Mouse (Mus musculus): ENCODE measurements around the gene Tpgs1. TPM values are rescaled to one million over a fixed set of nuclear protein-coding genes. Genes with fewer than 3 reads are reported as not detected.

The Tpgs1 gene
- polyA plus RNA-seq, 1 experiment: 12.2 TPM

- Histone ChIP-seq H3K4me3 (replicated peaks; ENCODE audit: control insufficient read depth, low read depth, low read length) (no peak within 1 kb of the TSS), H3K4me1 (ENCODE audit: control insufficient read depth, insufficient read depth, low read length) (no peaks in the 10 kb centered on the region)
Observed at GRCm38 (mm10) chr10:79637128-79638110, 31.8 kb upstream of the Tpgs1 start, which contains the start of gene Shc2. Gene Shc2, minus strand, starts transcription at chr10:79637918.

GRCm38 (mm10) chr10:79638486-79639204, 30.5 kb upstream of the Tpgs1 start:
- Histone ChIP-seq H3K4me1 (ENCODE audit: control insufficient read depth, insufficient read depth, low read length) (no peaks in the 10 kb centered on the region), H3K27ac (ENCODE audit: control insufficient read depth, insufficient read depth, low read depth, low read length, poor library complexity) (no peak overlapping the region), H3K4me3 (replicated peaks; ENCODE audit: control insufficient read depth, low read depth, low read length) (no peak overlapping the region)
- TF ChIP-seq CTCF (IDR thresholded peaks at IDR 0.05; ENCODE audit: control insufficient read depth, insufficient read depth, low read length): no peak
- TF ChIP-seq POLR2A (IDR thresholded peaks at IDR 0.05; ENCODE audit: borderline replicate concordance, control insufficient read depth, low read depth, low read length): no peak
- WGBS: 13% methylated on average over 23 of the region's 23 CpGs

More at GRCm38 (mm10) chr10:79637128-79638110, 31.8 kb upstream of the Tpgs1 start, which contains the start of gene Shc2:
- WGBS: 2% methylated on average over 116 of the region's 116 CpGs
- TF ChIP-seq CTCF (IDR thresholded peaks at IDR 0.05; ENCODE audit: control insufficient read depth, insufficient read depth, low read length) (no peak), POLR2A (IDR thresholded peaks at IDR 0.05; ENCODE audit: borderline replicate concordance, control insufficient read depth, low read depth, low read length) (no peak)
- H3K27ac ChIP-seq (ENCODE audit: control insufficient read depth, insufficient read depth, low read depth, low read length, poor library complexity): no peak within 1 kb of the TSS

GRCm38 (mm10) chr10:79645711-79646110, 23.5 kb upstream of the Tpgs1 start, which contains the start of gene Odf3l2:
Gene Odf3l2, minus strand, starts transcription at chr10:79645738.
- H3K4me1 ChIP-seq (ENCODE audit: control insufficient read depth, insufficient read depth, low read length): no peaks in the 10 kb centered on the region
- 74% methylated on average over 8 of the region's 8 CpGs for WGBS
- TF ChIP-seq POLR2A (IDR thresholded peaks at IDR 0.05; ENCODE audit: borderline replicate concordance, control insufficient read depth, low read depth, low read length) (no peak), CTCF (IDR thresholded peaks at IDR 0.05; ENCODE audit: control insufficient read depth, insufficient read depth, low read length) (no peak)
- no peak within 1 kb of the TSS for H3K27ac ChIP-seq (ENCODE audit: control insufficient read depth, insufficient read depth, low read depth, low read length, poor library complexity)
- H3K4me3 ChIP-seq (replicated peaks; ENCODE audit: control insufficient read depth, low read depth, low read length): no peak within 1 kb of the TSS

- TF ChIP-seq POLR2A (IDR thresholded peaks at IDR 0.05; ENCODE audit: borderline replicate concordance, control insufficient read depth, low read depth, low read length) (no peak), CTCF (IDR thresholded peaks at IDR 0.05; ENCODE audit: control insufficient read depth, insufficient read depth, low read length) (peak; percentile 91)
- Histone ChIP-seq H3K4me3 (replicated peaks; ENCODE audit: control insufficient read depth, low read depth, low read length) (no peak overlapping the region), H3K27ac (ENCODE audit: control insufficient read depth, insufficient read depth, low read depth, low read length, poor library complexity) (no peak overlapping the region), H3K4me1 (ENCODE audit: control insufficient read depth, insufficient read depth, low read length) (no peaks in the 10 kb centered on the region)
- 23% methylated on average over 7 of the region's 7 CpGs for WGBS
Observed at GRCm38 (mm10) chr10:79649070-79649751, 20.0 kb upstream of the Tpgs1 start.

DNA sequence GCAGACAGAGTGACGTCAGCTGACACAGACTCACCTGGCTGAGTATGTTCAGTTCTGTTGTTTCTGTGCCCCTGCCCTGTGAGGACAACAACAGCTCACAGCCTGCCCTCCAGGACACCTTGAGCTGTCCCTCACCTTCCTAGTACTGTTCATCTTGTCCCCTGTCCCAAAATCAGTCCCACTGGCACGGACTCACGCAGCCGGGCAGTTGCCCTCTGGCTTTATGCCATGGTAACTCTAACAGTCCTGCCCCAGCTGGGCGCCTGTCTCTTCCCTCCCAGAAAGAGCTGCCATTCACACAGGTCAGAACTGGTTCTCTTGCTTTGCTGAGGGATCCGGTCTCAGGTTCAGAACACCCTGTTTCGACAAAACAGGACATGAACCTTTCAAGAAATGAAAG, 16.4 kb upstream of the Tpgs1 start:
- Histone ChIP-seq H3K27ac (ENCODE audit: control insufficient read depth, insufficient read depth, low read depth, low read length, poor library complexity) (no peak overlapping the region), H3K4me1 (ENCODE audit: control insufficient read depth, insufficient read depth, low read length) (no peaks in the 10 kb centered on the region), H3K4me3 (replicated peaks; ENCODE audit: control insufficient read depth, low read depth, low read length) (no peak overlapping the region)
- WGBS: 74% methylated on average over 7 of the region's 7 CpGs
- TF ChIP-seq POLR2A (IDR thresholded peaks at IDR 0.05; ENCODE audit: borderline replicate concordance, control insufficient read depth, low read depth, low read length): no peak
- no peak for TF ChIP-seq CTCF (IDR thresholded peaks at IDR 0.05; ENCODE audit: control insufficient read depth, insufficient read depth, low read length)

- Histone ChIP-seq H3K27ac (ENCODE audit: control insufficient read depth, insufficient read depth, low read depth, low read length, poor library complexity) (no peak overlapping the region), H3K4me3 (replicated peaks; ENCODE audit: control insufficient read depth, low read depth, low read length) (no peak overlapping the region), H3K4me1 (ENCODE audit: control insufficient read depth, insufficient read depth, low read length) (no peaks in the 10 kb centered on the region)
- TF ChIP-seq CTCF (IDR thresholded peaks at IDR 0.05; ENCODE audit: control insufficient read depth, insufficient read depth, low read length) (no peak), POLR2A (IDR thresholded peaks at IDR 0.05; ENCODE audit: borderline replicate concordance, control insufficient read depth, low read depth, low read length) (no peak)
- WGBS: 52% methylated on average over 1 of the region's 1 CpGs
Observed at GRCm38 (mm10) chr10:79654946-79655395, 14.2 kb upstream of the Tpgs1 start.

DNA sequence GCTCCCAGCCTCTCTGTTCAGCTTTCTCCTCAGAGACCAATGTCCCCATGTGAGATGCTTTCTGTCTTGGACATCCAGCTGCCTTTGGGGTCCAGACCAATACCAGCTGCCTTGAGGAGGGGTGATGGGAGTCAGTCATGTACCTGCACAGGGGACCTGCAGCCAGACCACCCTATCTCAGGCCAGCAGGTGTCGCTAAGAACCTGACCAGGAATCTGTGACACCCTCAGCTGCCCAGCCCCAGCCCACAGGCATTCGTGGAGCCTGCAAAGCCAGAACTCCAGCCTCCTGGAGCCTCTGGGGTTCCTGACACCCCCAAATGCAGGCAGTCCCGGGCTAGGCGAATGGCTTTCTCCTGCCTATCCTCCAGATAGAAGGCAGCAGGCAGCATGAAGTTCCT, 10.3 kb upstream of the Tpgs1 start:
- TF ChIP-seq POLR2A (IDR thresholded peaks at IDR 0.05; ENCODE audit: borderline replicate concordance, control insufficient read depth, low read depth, low read length) (no peak), CTCF (IDR thresholded peaks at IDR 0.05; ENCODE audit: control insufficient read depth, insufficient read depth, low read length) (peak; percentile 43)
- no peaks in the 10 kb centered on the region for H3K4me1 ChIP-seq (ENCODE audit: control insufficient read depth, insufficient read depth, low read length)
- no peak overlapping the region for H3K4me3 ChIP-seq (replicated peaks; ENCODE audit: control insufficient read depth, low read depth, low read length)
- WGBS: 32% methylated on average over 4 of the region's 4 CpGs
- H3K27ac ChIP-seq (ENCODE audit: control insufficient read depth, insufficient read depth, low read depth, low read length, poor library complexity): no peak overlapping the region
